ENCODE assay signal across 18 mouse cellular contexts in genomic region chr9:58321681-58322080, GRCm38 (mm10). TPM values are rescaled to one million over a fixed set of nuclear protein-coding genes. Genes with fewer than 3 reads are reported as not detected.
DNase-seq lines count a peak whose midpoint lies in the region; ATAC-seq and TF ChIP-seq lines count a peak whose summit lies in the region.
"Had no signal": no experiment of that assay in that cellular context is flagged by ENCODE, and none has a peak within 500 bp of the region (broad histone marks: within the 10 kb centered on the region; RNA-seq: fewer than 3 reads in every experiment).

No protein-coding gene starts in this region.

- no peaks in the 10 kb centered on the region for H3K27me3 ChIP-seq in kidney, adult 2 months (replicated peaks; ENCODE audit: control insufficient read depth, insufficient read depth, low read length)
- no peaks in the 10 kb centered on the region for H3K27me3 ChIP-seq in kidney, embryonic 14.5 days (ENCODE audit: control insufficient read depth, insufficient read depth, low read length)
- no peaks in the 10 kb centered on the region for H3K27me3 ChIP-seq in lung, postnatal 0 days (replicated peaks; ENCODE audit: insufficient read depth, low read length)
- H3K27me3 ChIP-seq: neural tube, embryonic 12.5 days; Patski had no signal

- 98% methylated on average over 3 of the region's 3 CpGs for WGBS in kidney, adult 2 months
- 93% methylated on average over 3 of the region's 3 CpGs for WGBS in kidney, embryonic 14.5 days
- 93% methylated on average over 3 of the region's 3 CpGs for WGBS in lung, postnatal 0 days

- ATAC-seq in kidney, embryonic 14.5 days (ENCODE audit: low FRiP score, low TSS enrichment), result no peak
- ATAC-seq in lung, postnatal 0 days, result no peak
- ATAC-seq: forebrain, embryonic 14.5 days; Patski had no signal

- H3K9ac ChIP-seq in kidney, embryonic 14.5 days (ENCODE audit: low read depth, low read length), result no peak overlapping the region
- H3K9ac ChIP-seq in lung, postnatal 0 days (replicated peaks; ENCODE audit: low read depth), result no peak overlapping the region
- H3K9ac ChIP-seq: hindbrain, embryonic 14.5 days; neural tube, embryonic 12.5 days had no signal

- H3K4me3 ChIP-seq in kidney, adult 2 months (ENCODE audit: insufficient read depth, low read depth, low read length), result no peak overlapping the region
- no peak overlapping the region for H3K4me3 ChIP-seq in kidney, embryonic 14.5 days (ENCODE audit: low read length)
- no peak overlapping the region for H3K4me3 ChIP-seq in lung, postnatal 0 days (ENCODE audit: low read depth, low read length)
- H3K4me3 ChIP-seq: neural tube, embryonic 12.5 days had no signal

- no peak overlapping the region for H3K27ac ChIP-seq in kidney, adult 2 months (ENCODE audit: insufficient read depth, low read depth, low read length)
- H3K27ac ChIP-seq in kidney, embryonic 14.5 days (ENCODE audit: low read depth, low read length), result no peak overlapping the region
- H3K27ac ChIP-seq in lung, postnatal 0 days (ENCODE audit: low read length), result no peak overlapping the region
- H3K27ac ChIP-seq: hindbrain, embryonic 14.5 days; neural tube, embryonic 12.5 days had no signal

- H3K36me3 ChIP-seq in kidney, adult 2 months (ENCODE audit: control insufficient read depth, insufficient read depth, low read length), result no peaks in the 10 kb centered on the region
- no peaks in the 10 kb centered on the region for H3K36me3 ChIP-seq in kidney, embryonic 14.5 days (ENCODE audit: control insufficient read depth, insufficient read depth, low read length)
- H3K36me3 ChIP-seq in lung, postnatal 0 days (ENCODE audit: insufficient read depth, low read length), result no peaks in the 10 kb centered on the region
- H3K36me3 ChIP-seq: neural tube, embryonic 12.5 days had no signal

- no peak for TF ChIP-seq EP300 in lung, postnatal 0 days (IDR thresholded peaks at IDR 0.05)

- no peak for DNase-seq in kidney, adult 2 months
- DNase-seq in lung, postnatal 0 days (ENCODE audit: low spot score), result no peak
- no peak for DNase-seq in lung, adult 18-20 months
- DNase-seq in ES-CJ7 (ENCODE audit: low read depth, low spot score), result peak; percentile 53
- no peak for DNase-seq in brain, embryonic 14.5 days (ENCODE audit: low read depth)
- no peak for DNase-seq in right cerebral cortex, postnatal 36 days (ENCODE audit: low spot score in 2 of 2)
- DNase-seq in spleen, adult 12 weeks (ENCODE audit: low spot score), result no peak
- DNase-seq: cerebellum, postnatal 14 days; heart, postnatal 10 days; kidney, adult 18-20 months; thymus, postnatal 36 days had no signal

- H3K4me2 ChIP-seq in kidney, embryonic 14.5 days (replicated peaks; ENCODE audit: low read depth, low read length), result no peak overlapping the region
- no peak overlapping the region for H3K4me2 ChIP-seq in lung, postnatal 0 days (replicated peaks; ENCODE audit: low read depth, low read length)
- H3K4me2 ChIP-seq: hindbrain, embryonic 14.5 days; neural tube, embryonic 12.5 days had no signal

- TF ChIP-seq CTCF in kidney, adult 2 months (conservative IDR thresholded peaks at IDR 0.05; ENCODE audit: insufficient read depth, insufficient read length, low read depth, low read length), result 0 out of 2 replicates have a peak, but pooled peaks have one; percentile 4
- TF ChIP-seq CTCF in lung, postnatal 0 days (IDR thresholded peaks at IDR 0.05), result peak; percentile 41
- TF ChIP-seq CTCF in brain, embryonic 14.5 days (IDR thresholded peaks at IDR 0.05; ENCODE audit: borderline replicate concordance, extremely low read depth, insufficient read depth, insufficient read length), result peak; percentile 44; the same call in 1 of the 2 replicates

- H3K9me3 ChIP-seq in kidney, embryonic 14.5 days (ENCODE audit: control insufficient read depth, low read length), result no peaks in the 10 kb centered on the region
- H3K9me3 ChIP-seq in lung, postnatal 0 days (ENCODE audit: low read length), result no peaks in the 10 kb centered on the region
- H3K9me3 ChIP-seq: neural tube, embryonic 12.5 days had no signal

- H3K4me1 ChIP-seq in kidney, adult 2 months (ENCODE audit: control insufficient read depth, insufficient read depth, low read length), result no peaks in the 10 kb centered on the region
- H3K4me1 ChIP-seq in kidney, embryonic 14.5 days (ENCODE audit: control insufficient read depth, insufficient read depth, low read length), result 0 out of 2 replicates have a peak, but pooled peaks cover 2% of the 10 kb centered on the region
- no peaks in the 10 kb centered on the region for H3K4me1 ChIP-seq in lung, postnatal 0 days (ENCODE audit: insufficient read depth, low read depth, low read length)

- TF ChIP-seq POLR2A in kidney, adult 2 months (IDR thresholded peaks at IDR 0.05; ENCODE audit: low read depth, low read length), result no peak
- TF ChIP-seq POLR2A in brain, embryonic 14.5 days (IDR thresholded peaks at IDR 0.05; ENCODE audit: borderline replicate concordance, extremely low read depth, insufficient read depth, insufficient read length, poor library complexity, severe bottlenecking), result no peak

RNA-seq across cellular contexts. Expression of gene Loxl1, which starts 8.7 kb away (rescaled TPM):
- polyA plus RNA-seq in kidney, adult 2 months (2012; rRNA removed), result 32.3 and 41.8 TPM in 2 replicates
- 26.0 and 27.0 TPM in 2 replicates for polyA plus RNA-seq in kidney, embryonic 14.5 days (2014; fragmentation: Nextera tagmentation; extraction: Ambion mirVana)
- polyA plus RNA-seq in lung, postnatal 0 days (2015; fragmentation: Nextera tagmentation; extraction: Ambion mirVana), result 121 and 122 TPM in 2 replicates
- polyA plus RNA-seq in brain, embryonic 14.5 days (2012; rRNA removed), result 11.8 and 14.4 TPM in 2 replicates

RNA-seq across cellular contexts. Expression of gene Tbc1d21, which starts 48.6 kb away (rescaled TPM):
- not detected in 2 replicates for polyA plus RNA-seq in kidney, adult 2 months (2012; rRNA removed)
- not detected in 2 replicates for polyA plus RNA-seq in kidney, embryonic 14.5 days (2014; fragmentation: Nextera tagmentation; extraction: Ambion mirVana)
- polyA plus RNA-seq in lung, postnatal 0 days (2015; fragmentation: Nextera tagmentation; extraction: Ambion mirVana), result not detected in 2 replicates
- polyA plus RNA-seq in brain, embryonic 14.5 days (2012; rRNA removed), result not detected in 2 replicates
- polyA plus RNA-seq: forebrain, embryonic 14.5 days; hindbrain, embryonic 14.5 days; liver, adult 2 months; neural tube, embryonic 12.5 days; Patski; spleen, adult 2 months had no signal
